Mouse (Mus musculus) liver, postnatal 0 days (tissue): Measurements from ENCODE around the gene Dicer1.

ENCODE experiments used
- CTCF ChIP-seq: sonication (generic); IDR thresholded peaks from 2 replicates; pipeline ENCODE4 v1.5.1; 2016; ENCODE audit warnings: antibody characterized with exemption, low read depth
- EP300 ChIP-seq: IDR thresholded peaks from 2 replicates; pipeline ENCODE4 v1.6.1; 2016; ENCODE audit warnings: antibody characterized with exemption, low read depth, mild to moderate bottlenecking

DNA sequence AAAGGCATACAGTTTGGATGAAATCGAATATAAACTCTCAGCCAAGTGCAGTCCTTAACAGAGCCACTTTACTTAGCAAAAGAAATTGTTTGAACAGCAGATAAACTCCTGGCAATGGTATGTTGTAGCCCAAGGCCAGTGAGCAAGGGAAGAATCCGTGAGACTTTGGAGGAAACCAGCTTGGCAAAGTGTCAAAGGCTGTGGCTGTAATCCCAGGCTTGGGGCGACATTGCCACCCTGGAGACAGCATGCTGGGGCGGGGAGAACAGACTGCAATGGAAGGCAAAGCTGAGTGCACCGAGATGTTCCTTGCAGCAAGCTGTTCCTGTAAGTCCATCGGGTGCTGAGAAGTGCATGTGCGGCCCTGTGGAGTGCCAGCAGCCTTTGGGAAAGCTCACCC lies 109.4 kb downstream of the Dicer1 start:
- TF ChIP-seq CTCF (no peak), EP300 (no peak)
